Mouse (Mus musculus) telencephalon, adult 2 months (tissue): ENCODE measurements at regions not wholly inside any gene's neighbourhood (a gene's known extent, or its start where the extent isn't known, plus 50 kb on each side); places are given as distances from the start of the nearest gene placed in this dataset.

Experiments
- DNase-seq: peaks from one replicate; pipeline ENCODE4 v3.0.0-alpha.2; 2011; ENCODE audit warnings: low read depth, low spot score

DNA sequence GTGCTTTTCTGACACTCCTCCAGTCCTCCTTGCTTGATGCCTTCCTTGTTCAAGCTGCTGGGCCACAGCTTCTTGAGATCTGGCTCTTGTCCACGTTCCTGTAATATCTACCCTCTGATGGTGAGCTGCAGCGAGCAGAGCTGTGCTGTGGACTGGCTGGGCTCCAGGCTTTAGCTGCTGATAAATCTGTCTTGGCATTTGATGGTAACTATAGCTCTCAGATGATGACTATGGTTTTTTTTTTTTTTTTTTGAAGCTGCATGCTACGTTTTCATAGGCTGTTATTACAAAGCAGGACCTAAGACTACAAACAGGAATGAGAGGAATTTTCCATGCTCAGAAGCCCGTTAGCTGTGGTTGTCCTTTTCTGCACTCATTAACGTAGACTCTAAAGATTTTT lies 352.3 kb downstream of the Nup35 start:
- DNase-seq = peak; percentile 49

DNA sequence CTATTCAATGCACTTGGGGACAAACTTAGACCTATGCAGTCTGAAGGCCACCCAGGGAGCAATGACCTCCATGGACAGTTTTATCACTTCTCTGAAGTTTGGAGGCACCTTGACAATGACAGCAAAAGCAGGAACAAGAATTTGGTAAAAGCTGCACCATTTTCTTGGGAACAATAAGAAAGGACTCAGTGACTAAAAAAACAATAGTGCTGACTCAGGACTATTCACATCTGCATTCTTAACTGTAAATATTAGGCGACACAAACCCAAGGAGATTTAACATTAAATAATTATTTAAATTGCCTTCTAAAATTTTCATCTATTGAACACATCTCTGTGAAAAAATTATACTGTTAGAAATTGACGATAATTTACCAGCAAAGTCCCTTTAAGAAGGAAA lies 356.2 kb downstream of the Nup35 start:
- DNase-seq = no peak

DNA sequence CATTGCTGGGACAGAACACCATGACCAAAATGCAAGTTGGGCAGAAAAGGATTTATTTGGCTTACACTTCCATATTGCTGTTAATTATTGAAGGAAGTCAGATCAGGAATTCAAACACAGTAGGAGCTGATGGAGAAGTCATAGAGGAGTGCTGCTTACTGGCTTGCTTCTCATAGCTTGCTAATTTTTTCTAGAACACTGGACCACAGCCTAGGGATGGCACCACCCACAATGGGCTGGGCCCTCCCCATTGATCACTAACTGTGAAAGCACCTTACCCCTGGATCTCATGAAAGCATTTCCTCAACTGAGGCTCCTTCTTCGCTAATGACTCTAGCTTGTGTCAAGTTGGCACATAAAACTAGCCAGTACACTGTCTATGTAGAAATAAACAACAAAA lies 381.3 kb downstream of the Nup35 start:
- no peak for DNase-seq

DNA sequence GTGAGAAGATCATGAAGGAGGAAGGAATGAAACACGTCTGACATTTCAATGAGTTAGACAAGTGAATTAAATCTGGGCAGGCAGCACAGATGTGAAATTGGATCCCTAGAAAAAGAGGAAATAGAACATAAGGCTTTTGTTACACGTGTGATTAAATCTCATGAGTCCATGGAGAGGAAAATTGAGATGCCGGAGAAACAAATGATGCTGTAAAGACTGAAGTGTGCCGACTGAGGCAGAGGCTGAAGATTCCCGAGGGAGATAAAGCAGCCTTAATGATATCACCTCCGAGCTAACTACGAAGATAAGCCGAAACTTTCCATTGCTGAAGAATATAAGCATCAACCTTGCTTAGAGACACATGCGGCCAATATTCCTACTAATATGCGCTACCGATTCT lies 390.0 kb downstream of the Nup35 start:
- peak; percentile 12 for DNase-seq

DNA sequence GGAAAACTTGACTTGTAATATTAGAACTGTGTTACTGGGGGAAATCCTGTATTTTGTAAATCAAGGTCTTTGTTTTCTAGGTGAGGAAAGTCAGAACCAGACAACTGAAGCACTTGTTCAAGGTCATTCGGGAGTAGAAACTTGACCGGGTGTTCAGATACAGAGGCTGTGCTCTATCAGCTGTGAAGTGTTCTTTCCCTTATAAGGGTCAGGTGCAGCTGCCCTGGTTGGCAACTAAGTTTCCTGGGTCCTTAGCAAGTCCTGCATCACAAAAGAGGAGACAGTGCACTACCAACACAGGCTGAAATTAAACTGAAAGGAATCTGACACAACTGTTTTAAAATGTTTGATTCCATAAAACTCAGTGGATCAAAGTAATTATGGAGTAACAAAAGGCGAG lies 406.6 kb downstream of the Nup35 start:
- DNase-seq = no peak
